Mouse (Mus musculus) Patski (cell line): ENCODE measurements around the gene Pphln1. TPM values are rescaled to one million over a fixed set of nuclear protein-coding genes. Genes with fewer than 3 reads are reported as not detected.

ENCODE experiments used
- ATAC-seq: fragments of 100-300 bp; one replicate; pipeline ENCODE4 v1.8.0; 2021
- CTCF ChIA-PET: fragments of 350-600 bp; sonication (Branson Sonifier 250); formaldehyde crosslinking; loops from one replicate; lab custom pipeline; 2022; ENCODE audit warnings: inconsistent platforms; lab: Charles Lee
- POLR2A ChIA-PET: fragments of 350-600 bp; sonication (Branson Sonifier 250); formaldehyde crosslinking; loops from one replicate; lab custom pipeline; 2022; ENCODE audit warnings: antibody characterized with exemption, inconsistent platforms; lab: Charles Lee
- DNase-seq: peaks from one replicate; pipeline ENCODE4 v3.0.0-alpha.2; 2011; ENCODE audit warnings: low read depth, low spot score
- H3K27me3 ChIP-seq: fragments of 371-371 bp; one replicate; pipeline ENCODE4 v1.5.1; 2021
- CTCF ChIP-seq: fragments of 100-300 bp; IDR thresholded peaks from one replicate; pipeline ENCODE4 v1.5.1; 2021
- in situ Hi-C: fragments of 300-500 bp; cut with MboI; formaldehyde crosslinking; loops from 3 replicates; pipeline ENCODE4 v1.11.1; 2018; ENCODE audit warnings: low pct_unique_long_range_greater_than_20kb, mixed read lengths
- polyA plus RNA-seq: library from polyadenylated mRNA; unstranded; gene quantifications from one replicate; pipeline ENCODE4 v1.2.3, GENCODE M21; 2021

Pphln1 gene
- polyA plus RNA-seq, 1 experiment from 2014 or later = 36.9 TPM

DNA sequence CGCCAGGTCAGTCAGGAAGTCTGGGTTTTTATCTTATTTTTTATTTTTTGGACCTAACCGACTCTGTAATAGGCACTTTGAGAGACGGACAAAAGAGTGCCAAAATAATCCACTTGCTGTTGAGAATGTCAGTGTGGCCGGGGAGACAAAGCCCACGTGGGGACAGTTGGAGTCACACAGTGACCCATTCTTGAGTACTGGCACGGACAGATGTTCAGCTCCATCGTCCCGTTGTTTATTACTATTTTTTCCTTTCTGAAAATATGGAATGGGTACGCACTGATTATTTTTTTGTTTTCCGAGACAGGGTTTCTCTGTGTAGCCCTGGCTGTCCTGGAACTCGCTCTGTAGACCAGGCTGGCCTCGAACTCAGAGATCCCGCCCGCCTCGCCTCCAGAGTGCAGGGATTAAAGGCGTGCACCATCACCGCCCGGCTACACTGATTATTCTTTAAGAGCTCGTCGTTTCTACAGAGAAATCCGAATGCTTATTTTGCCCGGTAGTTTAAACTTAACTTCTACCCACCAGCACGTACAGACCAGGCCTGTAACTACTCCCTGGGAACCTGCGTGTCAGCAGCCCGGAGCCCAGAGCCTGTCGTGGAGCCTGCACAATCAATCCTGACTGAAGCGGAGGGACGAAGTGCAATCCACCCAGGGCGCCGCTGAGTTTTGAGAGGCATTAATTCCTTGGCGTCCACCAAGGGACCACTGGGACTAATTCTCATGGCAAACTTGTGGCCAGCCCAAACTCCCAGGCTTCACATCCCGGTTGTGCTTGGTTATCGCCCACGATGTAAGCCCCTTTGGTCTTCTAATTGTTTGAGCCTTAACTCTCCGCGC lies 770 bp downstream of the Pphln1 start:
- ATAC-seq = peak; percentile 17
- in situ Hi-C loops = no loop called here
- no peak for TF ChIP-seq CTCF
- no peaks in the 10 kb centered on the region for H3K27me3 ChIP-seq
- DNase-seq = no peak
- POLR2A ChIA-PET = interaction anchor here (1.0 kb wide), 1 partner anchor 182 kb away, joined by 3 read pairs; no protein-coding TSS in a partner anchor
- CTCF ChIA-PET = interaction anchor here (1.6 kb wide), 1 partner anchor 13 kb away, joined by 4 read pairs; no protein-coding TSS in a partner anchor

DNA sequence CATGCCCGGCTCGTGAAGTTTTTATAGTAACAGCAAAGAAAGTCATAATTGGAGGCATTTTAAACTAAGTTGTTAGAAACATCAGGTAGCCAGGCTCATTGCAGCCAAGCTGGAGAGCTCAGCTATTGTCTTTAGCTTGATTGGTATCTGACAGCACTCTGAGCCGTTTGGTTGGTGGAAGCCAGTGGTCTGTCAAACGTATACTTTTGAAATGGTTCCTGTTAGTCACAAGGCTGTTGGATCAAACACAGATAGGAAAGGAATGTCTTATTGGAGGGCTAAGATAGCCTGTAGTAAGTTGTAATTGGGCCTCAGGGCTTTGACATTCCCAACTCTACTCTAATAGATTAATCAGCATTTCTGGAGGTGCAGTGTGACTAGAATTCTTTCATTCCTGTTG lies 3.3 kb downstream of the Pphln1 start:
- CTCF ChIA-PET = no interaction called here
- H3K27me3 ChIP-seq = no peaks in the 10 kb centered on the region
- TF ChIP-seq CTCF = no peak
- POLR2A ChIA-PET = no interaction called here
- ATAC-seq = no peak
- in situ Hi-C loops = no loop called here
- DNase-seq = no peak

DNA sequence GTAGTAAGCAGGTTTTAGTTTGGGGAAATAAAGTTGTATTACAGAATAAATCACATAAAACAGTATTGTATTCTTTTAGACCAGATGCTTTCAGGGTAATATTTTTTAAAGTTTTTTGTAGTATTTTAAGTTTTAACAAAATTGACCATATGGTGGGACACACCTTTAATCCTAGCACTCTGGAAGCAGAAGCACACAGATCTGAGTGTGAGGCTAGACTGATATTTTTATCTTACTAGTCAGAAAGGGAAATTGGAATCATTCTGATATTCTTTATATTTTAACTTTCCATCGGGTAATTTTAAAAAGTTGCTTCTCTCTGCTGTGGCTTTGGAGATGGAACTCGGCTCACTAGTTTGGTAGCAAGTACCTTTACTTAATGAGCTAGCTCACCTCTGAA lies 4.6 kb downstream of the Pphln1 start:
- no peaks in the 10 kb centered on the region for H3K27me3 ChIP-seq
- ATAC-seq (no peak), DNase-seq (no peak)
- in situ Hi-C loops = no loop called here
- no peak for TF ChIP-seq CTCF
- ChIA-PET POLR2A (no interaction called here), CTCF (no interaction called here)

DNA sequence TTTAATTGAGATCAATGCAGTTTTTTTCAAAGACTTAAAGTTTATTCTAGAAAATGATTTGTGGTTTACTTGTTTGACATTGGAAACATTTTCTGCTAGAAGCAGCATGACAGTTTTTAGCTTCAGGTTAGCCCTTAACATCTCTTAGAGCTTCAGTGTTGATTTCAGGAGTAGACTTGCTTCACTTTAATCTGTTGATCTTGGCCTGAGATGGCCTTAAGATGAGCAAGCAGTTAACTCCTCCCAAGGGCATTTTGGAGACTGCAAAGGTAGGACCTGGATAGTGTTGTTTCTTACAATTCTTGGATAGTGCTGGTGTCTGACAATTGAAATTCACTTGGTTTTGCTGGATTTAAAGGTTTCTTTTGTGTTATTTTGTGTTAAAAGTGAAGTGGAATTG lies 6.7 kb downstream of the Pphln1 start:
- in situ Hi-C loops = no loop called here
- no peak for TF ChIP-seq CTCF

DNA sequence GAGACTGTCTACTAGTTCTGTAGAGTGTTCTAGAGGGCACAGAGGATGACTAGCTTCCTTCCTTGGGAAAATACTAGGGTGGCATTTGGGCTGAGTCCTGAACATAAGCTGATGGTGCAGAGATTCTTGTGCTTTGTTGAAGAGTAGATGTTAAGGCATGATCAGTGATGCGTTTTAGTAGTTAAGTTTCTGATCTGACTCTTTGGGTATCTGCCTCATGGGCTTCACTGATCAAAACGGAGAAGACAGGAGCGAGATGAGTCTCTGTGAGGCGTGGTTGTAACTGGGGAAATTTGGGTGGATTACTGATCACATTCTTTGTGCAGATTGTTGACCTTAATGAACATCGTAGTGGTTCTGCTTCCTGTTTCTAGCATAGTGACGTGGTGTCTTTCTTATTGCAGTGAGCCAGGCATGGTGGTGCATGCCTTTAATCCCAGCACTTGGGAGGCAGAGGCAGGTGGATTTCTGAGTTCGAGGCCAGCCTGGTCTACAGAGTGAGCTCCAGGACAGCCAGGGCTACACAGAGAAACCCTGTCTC lies 7.4 kb downstream of the Pphln1 start:
- ATAC-seq (no peak), DNase-seq (no peak)
- ChIA-PET POLR2A (no interaction called here), CTCF (no interaction called here)
- in situ Hi-C loops = no loop called here
- H3K27me3 ChIP-seq = no peaks in the 10 kb centered on the region
- TF ChIP-seq CTCF = no peak

More for the DNA sequence above, 6.7 kb downstream of the Pphln1 start:
- ChIA-PET POLR2A (no interaction called here), CTCF (no interaction called here)
- no peak for ATAC-seq
- no peaks in the 10 kb centered on the region for H3K27me3 ChIP-seq
- DNase-seq = no peak

DNA sequence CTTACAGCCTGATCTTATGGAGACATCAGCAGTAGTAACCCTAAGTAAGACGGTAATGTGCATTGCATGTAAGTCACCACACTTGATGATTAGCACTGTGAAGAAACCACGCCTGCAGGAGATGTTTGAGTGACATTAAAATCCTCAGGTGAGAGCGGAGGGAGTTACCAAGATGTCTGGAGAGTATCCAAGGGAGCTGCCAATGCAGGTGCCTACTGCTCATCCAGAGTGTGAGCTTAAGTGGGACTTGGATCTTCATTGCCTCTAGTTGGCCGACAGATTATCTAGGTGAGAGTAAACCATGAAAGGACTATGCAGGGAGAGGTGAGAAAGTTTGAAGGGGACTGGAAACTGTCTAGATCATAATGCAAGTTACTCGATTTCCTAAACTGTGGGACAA lies 8.3 kb downstream of the Pphln1 start:
- in situ Hi-C loops = no loop called here
- POLR2A ChIA-PET = no interaction called here
- CTCF ChIA-PET = no interaction called here
- ATAC-seq (no peak), DNase-seq (no peak)
- H3K27me3 ChIP-seq = no peaks in the 10 kb centered on the region
- TF ChIP-seq CTCF = no peak

DNA sequence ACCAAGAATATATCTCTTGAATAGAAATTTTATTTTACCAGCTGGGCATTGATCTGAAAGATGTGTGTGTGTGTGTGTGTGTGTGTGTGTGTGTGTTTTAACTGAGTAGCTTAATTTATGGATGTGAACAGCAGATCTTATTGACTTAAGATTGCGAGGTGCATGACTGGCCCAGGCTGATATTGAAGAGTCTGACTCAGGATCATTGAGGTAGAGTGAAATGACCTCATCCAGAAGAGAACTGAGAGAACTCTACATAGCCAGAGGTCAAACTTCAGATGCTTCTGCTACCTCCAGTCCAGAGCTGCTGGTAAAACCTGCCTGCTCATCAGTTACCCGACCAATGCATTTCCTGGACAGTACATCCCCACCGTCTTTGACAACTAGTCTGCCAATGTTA lies 14.3 kb downstream of the Pphln1 start:
- DNase-seq (no peak), ATAC-seq (no peak)
- in situ Hi-C loops = no loop called here
- TF ChIP-seq CTCF = no peak
- POLR2A ChIA-PET = interaction anchor here (0.6 kb wide), 1 partner anchor 14 kb away, joined by 3 read pairs; no protein-coding TSS in a partner anchor
- no peaks in the 10 kb centered on the region for H3K27me3 ChIP-seq
- CTCF ChIA-PET = interaction anchor here (1.1 kb wide), 2 partner anchors 10 to 13 kb away, joined by 4 to 5 read pairs; no protein-coding TSS in a partner anchor

DNA sequence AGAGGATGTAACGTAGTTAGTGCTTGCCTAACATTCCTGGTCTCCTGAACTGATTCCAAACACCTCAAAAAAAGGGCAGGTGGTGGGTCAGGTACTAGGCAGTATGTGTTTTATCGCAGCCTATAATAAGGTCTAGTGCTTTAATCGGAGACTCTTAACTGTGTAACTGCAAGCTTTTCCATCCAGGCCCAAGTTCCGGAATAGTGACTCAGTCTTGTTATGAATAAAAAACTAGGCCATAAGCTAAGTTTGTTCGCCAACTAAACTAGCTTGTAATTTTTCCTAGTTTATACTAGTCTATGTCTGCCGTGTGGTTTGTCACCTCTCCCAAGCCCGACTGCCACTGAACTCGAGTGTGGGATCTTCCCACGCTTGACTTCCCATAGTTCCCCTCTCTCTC lies 16.3 kb downstream of the Pphln1 start:
- no peak for ATAC-seq

DNA sequence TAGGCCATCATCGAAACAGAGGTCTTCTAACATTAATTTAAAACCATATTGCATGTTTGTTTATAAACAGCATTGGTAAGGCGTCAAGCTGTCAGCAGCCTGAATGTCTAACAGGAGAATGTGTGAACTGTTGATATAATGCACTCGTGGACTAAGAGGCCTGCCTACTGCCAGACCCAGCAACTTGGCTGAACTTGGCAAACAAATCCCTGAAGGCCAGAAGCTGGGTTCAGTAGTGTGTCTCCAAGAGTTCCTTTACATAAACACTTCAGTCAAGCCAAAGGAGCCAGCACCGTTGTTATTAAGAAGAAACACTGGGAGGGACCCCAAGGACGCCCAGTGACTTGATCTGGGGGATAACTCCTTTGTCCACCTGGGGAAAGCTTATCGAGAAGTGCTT lies 18.1 kb downstream of the Pphln1 start:
- in situ Hi-C loops = no loop called here
- TF ChIP-seq CTCF = no peak
- no peak for DNase-seq
- POLR2A ChIA-PET = no interaction called here
- CTCF ChIA-PET = interaction anchor here (0.8 kb wide), 1 partner anchor 33 kb away, joined by 3 read pairs; no protein-coding TSS in a partner anchor
- no peaks in the 10 kb centered on the region for H3K27me3 ChIP-seq
- no peak for ATAC-seq

More for the DNA sequence above, 16.3 kb downstream of the Pphln1 start:
- in situ Hi-C loops = no loop called here
- POLR2A ChIA-PET = no interaction called here
- no peaks in the 10 kb centered on the region for H3K27me3 ChIP-seq
- CTCF ChIA-PET = interaction anchor here (1.1 kb wide), 1 partner anchor 24 kb away, joined by 5 read pairs; no protein-coding TSS in a partner anchor
- no peak for TF ChIP-seq CTCF
- no peak for DNase-seq

DNA sequence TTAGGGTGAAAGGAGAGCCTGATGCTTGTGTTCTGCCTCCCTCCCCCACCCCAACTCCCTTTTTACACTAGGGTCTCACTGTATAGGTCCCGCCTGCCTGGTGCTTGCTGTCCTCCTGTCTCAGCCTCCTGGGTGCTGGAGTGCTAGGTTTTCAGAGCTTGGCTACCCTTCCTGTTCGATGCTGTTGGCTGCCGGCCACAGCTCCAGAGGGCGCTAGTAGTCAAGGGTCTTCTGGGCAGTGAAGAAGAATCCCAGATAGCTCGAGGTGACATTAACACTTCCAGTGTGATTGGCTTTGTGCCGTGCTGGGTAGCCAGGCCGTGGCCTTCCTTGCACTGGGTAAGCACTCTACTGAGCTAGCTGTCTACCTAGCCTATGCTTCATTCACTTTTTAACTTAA lies 22.4 kb downstream of the Pphln1 start:
- in situ Hi-C loops = no loop called here
- DNase-seq (no peak), ATAC-seq (no peak)
- ChIA-PET POLR2A (no interaction called here), CTCF (interaction anchor here (1.1 kb wide), 1 partner anchor 11 kb away, joined by 3 read pairs; no protein-coding TSS in a partner anchor)
- no peak for TF ChIP-seq CTCF
- H3K27me3 ChIP-seq = no peaks in the 10 kb centered on the region

DNA sequence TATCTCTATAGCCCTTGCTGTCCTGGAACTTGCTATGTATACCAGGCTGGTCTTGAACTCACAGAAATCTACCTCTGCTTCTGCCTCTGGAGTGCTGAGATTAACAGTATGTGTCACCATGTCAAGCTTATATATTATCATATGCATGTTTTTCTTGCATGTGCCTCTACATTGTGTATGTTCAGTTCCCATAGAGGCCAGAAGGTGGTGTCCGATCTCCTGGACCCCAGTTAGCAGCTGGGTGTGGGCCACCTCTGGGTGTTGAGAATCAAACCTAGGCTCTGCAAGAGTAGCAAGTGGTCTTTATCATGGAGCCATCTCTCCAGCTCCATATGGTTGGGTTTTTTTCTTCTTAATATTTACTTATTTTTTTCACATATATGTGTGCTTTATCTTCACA lies 24.4 kb downstream of the Pphln1 start:
- DNase-seq (no peak), ATAC-seq (no peak)
- ChIA-PET CTCF (interaction anchor here (1.0 to 1.5 kb wide), 3 partner anchors 11 to 20 kb away, joined by 3 to 5 read pairs (median 4); no protein-coding TSS in a partner anchor), POLR2A (no interaction called here)
- peak; percentile 48 for TF ChIP-seq CTCF
- no peaks in the 10 kb centered on the region for H3K27me3 ChIP-seq
- in situ Hi-C loops = no loop called here
